Mouse (Mus musculus): ENCODE measurements around the gene Sema6d.

- TF ChIP-seq CTCF (IDR thresholded peaks at IDR 0.05; ENCODE audit: low read depth) = no peak
- TF ChIP-seq EP300 (IDR thresholded peaks at IDR 0.05; ENCODE audit: low read depth) = no peak
These were observed 86.5 kb downstream of the Sema6d start for GRCm38 (mm10) chr2:124176265-124176664.
